Mouse (Mus musculus) heart, adult 2 months (tissue): Measurements from ENCODE around the gene Zfp52.

Experiments
- CTCF ChIP-seq: fragments of 200-600 bp; IDR thresholded peaks from 2 replicates; pipeline ENCODE4 v1.8.1; 2022; ENCODE audit warnings: antibody characterized with exemption, mild to moderate bottlenecking, moderate library complexity
- POLR2A ChIP-seq: fragments of 200-500 bp; IDR thresholded peaks from 2 replicates; pipeline ENCODE4 v1.6.1; 2011; ENCODE audit warnings: mild to moderate bottlenecking, low read depth, low read length, control low read depth; ENCODE audit not compliant: insufficient read depth

DNA sequence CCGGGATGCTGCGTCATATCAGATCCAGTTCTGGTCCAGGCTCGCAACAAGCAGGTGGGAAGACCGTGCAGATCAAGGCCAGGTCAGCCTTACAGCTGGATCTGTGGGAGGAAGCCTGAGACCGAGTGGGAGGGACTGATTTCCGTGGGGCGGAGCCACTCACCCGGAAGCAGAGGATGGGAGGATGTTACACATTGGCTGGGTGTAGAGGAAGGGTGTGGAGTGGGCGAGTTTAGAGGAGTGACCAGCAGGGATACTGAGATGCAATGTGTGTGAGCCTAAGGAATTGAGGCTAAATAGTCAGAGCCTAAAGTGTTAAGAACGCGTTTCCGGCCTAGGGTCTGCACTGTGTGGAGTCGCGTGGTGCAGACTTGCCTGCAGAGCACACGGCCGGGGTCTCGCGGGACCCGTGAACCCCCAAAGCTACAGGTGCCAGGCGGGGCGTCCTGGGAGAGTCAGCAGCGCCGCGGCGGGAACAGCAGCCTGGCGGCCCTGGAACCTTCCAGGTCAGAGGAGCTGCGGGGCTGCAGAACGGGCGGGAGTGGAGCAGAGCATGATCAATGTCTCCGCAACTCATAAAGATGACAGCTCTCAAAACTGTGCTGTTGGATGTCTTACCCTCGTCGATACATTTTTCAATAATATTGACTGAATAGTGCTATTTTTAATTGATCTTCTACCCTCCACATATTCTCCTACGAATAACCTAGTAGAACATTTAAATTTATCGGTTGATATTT lies 46.4 kb upstream of the Zfp52 start, which contains the start of gene Zfp53:
- TF ChIP-seq CTCF (peak; percentile 32; the same call in 1 of the 2 replicates), POLR2A (peak; percentile 92)
